Mouse (Mus musculus) cerebellum, adult 11-12 months (tissue): Measurements from ENCODE around the gene Znfx1.

ENCODE experiments used
- DNase-seq: peaks from one replicate; pipeline ENCODE4 v3.0.0; 2022

The Znfx1 gene

DNA sequence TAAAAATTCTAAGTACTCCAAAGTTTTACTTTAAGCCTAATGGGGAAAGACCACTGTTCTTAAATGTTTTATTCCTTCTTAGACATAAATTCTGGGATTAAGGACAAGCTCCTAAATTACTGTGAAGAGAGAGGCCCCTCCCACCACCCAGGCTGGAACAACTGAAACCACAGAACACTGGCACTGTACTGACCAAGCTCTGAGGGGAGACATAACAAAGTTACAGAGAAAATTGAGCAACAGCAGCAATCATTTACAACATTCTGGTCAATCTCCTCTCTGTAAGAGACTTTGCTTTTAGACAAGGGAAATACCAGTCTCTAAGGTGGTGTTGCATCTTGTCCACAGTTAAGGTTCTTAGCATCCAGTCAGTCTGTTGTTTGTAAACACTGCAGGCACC, 70.9 kb downstream of the Znfx1 start:
- no peak for DNase-seq

GRCm38 (mm10) chr2:166990861-166991260, 72.0 kb downstream of the Znfx1 start:
- DNase-seq = no peak
